Mouse (Mus musculus): ENCODE results near the gene Scaf8. TPM values are rescaled to one million over a fixed set of nuclear protein-coding genes. Genes with fewer than 3 reads are reported as not detected.
A peak's percentile ranks its signal among the peaks of the same experiment; 100 is the strongest.

The Scaf8 gene
- total and polyA plus RNA-seq, 3 experiments: 14.4 to 24.6 TPM; not detected in 1

GRCm38 (mm10) chr17:3230231-3231000, 115.6 kb downstream of the Scaf8 start (continued):
- TF ChIP-seq MXI1 (IDR thresholded peaks at IDR 0.05; ENCODE audit: low read depth, low read length): peak; percentile 76
- TF ChIP-seq RCOR1 (IDR thresholded peaks at IDR 0.05; ENCODE audit: low read depth, low read length): peak; percentile 35
- TF ChIP-seq TAL1 (IDR thresholded peaks at IDR 0.05; ENCODE audit: low read length): peak; percentile 49; the same call in 1 of the 2 replicates
- peak; percentile 68 for TF ChIP-seq ZC3H11A (IDR thresholded peaks at IDR 0.05; ENCODE audit: low read depth, low read length)
- peak; percentile 94 for TF ChIP-seq MAX (IDR thresholded peaks at IDR 0.05; ENCODE audit: low read length)

- Histone ChIP-seq H3K9me3 (replicated peaks; ENCODE audit: insufficient read depth, low read length) (no peaks in the 10 kb centered on the region), H3K4me3 (ENCODE audit: control insufficient read depth in 1 of 2, insufficient read depth in 1 of 2, low read depth in 2 of 2, low read length in 2 of 2) (no peak overlapping the region), H3K36me3 (ENCODE audit: control insufficient read depth in 1 of 2, insufficient read depth in 2 of 2, low read length in 2 of 2) (peaks cover 0 to 5% of the 10 kb centered on the region in 2 experiments; a peak in 1 of 4 replicates)
Observed at GRCm38 (mm10) chr17:3232626-3233025, 117.9 kb downstream of the Scaf8 start.

GRCm38 (mm10) chr17:3243672-3244071, 128.9 kb downstream of the Scaf8 start:
- Histone ChIP-seq H3K27ac (ENCODE audit: control insufficient read depth, low read depth, low read length) (no peak overlapping the region), H3K27me3 (ENCODE audit: control insufficient read depth in 1 of 2, insufficient read depth in 2 of 2, low read length in 2 of 2) (no peaks in the 10 kb centered on the region), H3K36me3 (ENCODE audit: control insufficient read depth in 1 of 2, insufficient read depth in 2 of 2, low read length in 2 of 2) (peaks cover 0 to 27% of the 10 kb centered on the region in 2 experiments; a peak in 2 of 4 replicates), H3K4me3 (ENCODE audit: control insufficient read depth in 1 of 2, insufficient read depth in 1 of 2, low read depth in 2 of 2, low read length in 2 of 2) (no peak overlapping the region), H3K9ac (ENCODE audit: control insufficient read depth, low read depth, low read length, poor library complexity, severe bottlenecking) (no peak overlapping the region), H3K4me1 (ENCODE audit: control insufficient read depth in 1 of 2, insufficient read depth in 2 of 2, low read length in 2 of 2) (peaks cover 10 to 29% of the 10 kb centered on the region in 2 experiments), H3K9me3 (replicated peaks; ENCODE audit: insufficient read depth, low read length) (no peaks in the 10 kb centered on the region), H3K79me2 (ENCODE audit: control insufficient read depth, insufficient read depth, low read length, poor library complexity) (no peaks in the 10 kb centered on the region)
- no peak for DNase-seq (ENCODE audit: low read depth, low spot score)
- TF ChIP-seq ETS1 (IDR thresholded peaks at IDR 0.05; ENCODE audit: low read depth, low read length): no peak
- no peak for TF ChIP-seq USF1 (IDR thresholded peaks at IDR 0.05; ENCODE audit: low read depth, low read length)
- no peak for TF ChIP-seq GABPA (IDR thresholded peaks at IDR 0.05; ENCODE audit: low read depth, low read length)
- TF ChIP-seq CHD2 (IDR thresholded peaks at IDR 0.05; ENCODE audit: low read length): no peak
- TF ChIP-seq GATA1 (IDR thresholded peaks at IDR 0.05; ENCODE audit: low read depth, low read length): no peak
- TF ChIP-seq ELF1 (IDR thresholded peaks at IDR 0.05; ENCODE audit: low read depth, low read length): no peak
- no peak for TF ChIP-seq ZKSCAN1 (IDR thresholded peaks at IDR 0.05; ENCODE audit: low read depth, low read length)
- no peak for TF ChIP-seq NELFE (IDR thresholded peaks at IDR 0.05; ENCODE audit: low read depth, low read length)
- no peak for TF ChIP-seq EP300 (IDR thresholded peaks at IDR 0.05; ENCODE audit: low read depth in 1 of 2, low read length in 2 of 2)
- TF ChIP-seq BHLHE40 (IDR thresholded peaks at IDR 0.05; ENCODE audit: borderline replicate concordance, low read depth, low read length): no peak
- no peak for TF ChIP-seq POLR2AphosphoS2 (IDR thresholded peaks at IDR 0.05; ENCODE audit: low read length)
- TF ChIP-seq JUND (IDR thresholded peaks at IDR 0.05; ENCODE audit: low read depth, low read length): no peak
- no peak for TF ChIP-seq TBP (IDR thresholded peaks at IDR 0.05; ENCODE audit: low read depth, low read length)
- TF ChIP-seq RCOR1 (IDR thresholded peaks at IDR 0.05; ENCODE audit: low read depth, low read length): no peak

More at GRCm38 (mm10) chr17:3232626-3233025, 117.9 kb downstream of the Scaf8 start:
- Histone ChIP-seq H3K27ac (ENCODE audit: control insufficient read depth, low read depth, low read length) (no peak overlapping the region), H3K79me2 (ENCODE audit: control insufficient read depth, insufficient read depth, low read length, poor library complexity) (no peaks in the 10 kb centered on the region), H3K9ac (ENCODE audit: control insufficient read depth, low read depth, low read length, poor library complexity, severe bottlenecking) (no peak overlapping the region), H3K27me3 (ENCODE audit: control insufficient read depth in 1 of 2, insufficient read depth in 2 of 2, low read length in 2 of 2) (no peaks in the 10 kb centered on the region), H3K4me1 (ENCODE audit: control insufficient read depth in 1 of 2, insufficient read depth in 2 of 2, low read length in 2 of 2) (peaks cover 0 to 10% of the 10 kb centered on the region in 2 experiments; a peak in 2 of 4 replicates)
- DNase-seq (ENCODE audit: low read depth, low spot score): no peak
- TF ChIP-seq GABPA (IDR thresholded peaks at IDR 0.05; ENCODE audit: low read depth, low read length): no peak
